Mouse (Mus musculus) right cerebral cortex, adult 18-20 months (tissue): ENCODE data around the gene 2010111I01Rik.

Source experiments
- DNase-seq: peaks from one replicate; pipeline ENCODE4 v3.0.0; 2022; ENCODE audit warnings: mixed read lengths

2010111I01Rik gene

DNA sequence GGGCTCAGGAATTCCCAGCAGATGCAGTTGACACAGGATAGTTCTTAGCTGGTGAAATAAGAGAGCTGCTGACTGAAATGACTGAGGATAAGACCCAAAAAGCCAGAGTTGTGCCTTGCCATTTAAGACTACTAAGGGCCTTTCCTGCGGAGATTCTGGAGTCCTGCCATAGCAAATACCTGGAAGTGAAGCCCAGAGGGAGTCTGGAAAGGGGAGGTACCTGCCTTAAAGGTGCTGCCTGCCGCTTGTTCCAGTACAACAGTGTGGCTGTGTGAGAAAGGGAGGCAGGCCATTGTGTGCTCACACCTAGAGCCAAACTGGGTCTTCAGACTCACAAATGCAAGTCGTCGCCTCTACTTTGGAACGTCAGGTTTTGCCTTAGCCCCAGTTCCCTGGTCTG is 305.5 kb downstream of the 2010111I01Rik start:
- DNase-seq, result no peak

DNA sequence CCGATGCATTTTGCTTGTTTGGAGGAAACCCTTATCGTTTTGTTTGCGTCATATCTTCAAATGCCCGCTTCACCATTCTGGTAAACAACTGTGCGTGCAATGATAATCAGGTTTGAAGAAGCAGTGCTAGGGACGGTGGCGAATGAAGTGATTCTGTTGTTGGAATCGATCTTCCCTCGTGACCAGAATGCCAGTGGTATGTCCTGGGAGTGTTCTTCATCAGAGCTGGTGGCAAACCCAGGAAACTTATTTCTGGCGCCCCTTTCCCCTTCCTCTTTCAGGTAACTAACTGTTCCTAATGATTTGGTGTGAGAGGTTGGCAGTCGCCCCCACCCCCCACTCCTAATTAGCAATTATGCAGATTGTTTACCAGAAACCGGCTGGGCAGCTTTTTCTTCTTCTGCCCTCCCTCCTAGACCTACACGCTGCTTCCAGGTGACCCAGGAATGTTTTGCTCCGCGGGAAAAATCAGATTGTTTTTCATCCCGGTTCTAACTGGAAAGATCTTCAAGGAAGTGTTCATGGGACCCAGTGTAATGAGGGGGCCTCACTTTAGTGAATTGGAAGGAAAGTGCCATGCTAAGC is 307.4 kb downstream of the 2010111I01Rik start:
- DNase-seq, result no peak

DNA sequence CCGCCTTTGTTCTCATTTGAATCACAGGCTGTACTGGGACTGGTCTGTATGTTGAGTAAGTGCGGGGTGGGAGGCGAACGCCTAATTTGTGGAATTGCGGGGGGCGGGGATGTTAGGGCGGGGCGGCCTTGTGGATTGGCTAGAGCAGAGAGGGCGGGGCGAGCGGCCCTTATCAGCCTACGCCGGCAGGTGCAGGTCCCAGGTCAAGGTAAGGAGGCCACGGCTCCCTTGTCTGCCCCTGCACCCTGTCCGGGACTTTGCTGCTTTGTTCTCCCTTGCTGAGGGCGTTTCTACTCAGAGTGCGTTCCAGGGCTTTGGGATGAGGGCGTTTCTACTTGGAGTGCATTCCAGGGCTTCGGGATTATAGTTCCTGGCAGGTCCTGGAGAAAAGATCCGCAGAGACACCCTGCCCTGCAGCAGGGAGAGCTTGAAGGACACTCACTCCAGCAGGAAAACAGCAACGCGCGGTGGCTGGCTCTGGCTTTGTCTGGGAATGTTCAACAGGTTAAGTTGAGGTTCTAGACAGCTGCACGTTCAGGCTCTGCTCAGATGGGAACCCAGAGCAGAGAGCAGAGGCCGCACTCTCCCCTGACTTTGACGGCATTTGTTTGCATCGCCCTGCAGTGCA is 308.0 kb downstream of the 2010111I01Rik start:
- DNase-seq, result no peak

DNA sequence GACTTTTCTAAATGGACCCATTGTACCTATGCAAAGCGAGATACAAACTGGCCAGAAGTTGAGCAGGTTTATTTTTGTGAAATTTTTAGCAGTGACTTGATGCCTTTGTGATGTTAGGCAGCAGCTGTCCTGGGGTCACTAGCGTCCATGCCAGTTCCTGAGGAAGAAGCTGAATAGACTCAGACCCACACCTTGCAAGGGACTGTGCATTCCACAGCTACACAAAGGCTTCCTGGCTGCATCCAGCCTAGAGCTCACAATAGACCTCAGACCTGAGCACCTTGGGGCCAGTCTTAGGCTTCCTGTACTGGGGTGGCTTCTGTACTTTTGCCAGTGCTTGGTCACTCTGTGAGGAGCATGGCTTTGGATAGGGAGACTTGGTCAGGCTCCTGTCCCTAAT is 309.2 kb downstream of the 2010111I01Rik start:
- no peak for DNase-seq

DNA sequence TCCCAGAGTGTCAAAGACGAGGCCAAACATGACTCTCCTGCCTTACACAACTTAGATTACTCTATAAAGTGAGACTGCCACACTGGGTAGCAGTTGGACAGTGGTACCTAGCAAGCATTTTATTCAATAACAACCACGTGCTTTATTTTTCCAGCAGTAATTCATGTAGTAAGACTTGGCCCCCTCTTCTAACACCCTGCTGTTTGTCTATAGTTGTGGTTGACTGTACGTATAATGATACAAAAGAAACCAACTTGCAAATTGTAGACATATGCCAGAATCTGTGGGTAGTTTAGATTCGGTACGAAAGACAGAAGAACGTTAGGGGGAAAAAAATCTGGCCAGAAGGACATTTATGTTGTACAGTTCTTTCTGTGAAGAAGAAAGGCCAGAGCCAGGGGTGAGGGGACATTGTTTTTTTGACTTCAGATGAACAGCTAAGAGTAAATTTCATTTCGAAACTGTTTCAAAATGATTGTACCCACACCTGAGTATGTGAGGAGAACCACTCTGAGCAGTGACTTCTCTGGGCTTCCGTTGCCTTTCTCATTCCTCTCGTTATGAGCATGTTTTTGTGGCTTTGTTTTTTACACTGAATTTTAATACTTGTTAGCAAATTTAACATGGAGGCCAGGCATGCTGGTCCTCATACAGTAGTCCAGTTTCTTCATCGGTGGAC is 309.9 kb downstream of the 2010111I01Rik start:
- DNase-seq, result no peak

DNA sequence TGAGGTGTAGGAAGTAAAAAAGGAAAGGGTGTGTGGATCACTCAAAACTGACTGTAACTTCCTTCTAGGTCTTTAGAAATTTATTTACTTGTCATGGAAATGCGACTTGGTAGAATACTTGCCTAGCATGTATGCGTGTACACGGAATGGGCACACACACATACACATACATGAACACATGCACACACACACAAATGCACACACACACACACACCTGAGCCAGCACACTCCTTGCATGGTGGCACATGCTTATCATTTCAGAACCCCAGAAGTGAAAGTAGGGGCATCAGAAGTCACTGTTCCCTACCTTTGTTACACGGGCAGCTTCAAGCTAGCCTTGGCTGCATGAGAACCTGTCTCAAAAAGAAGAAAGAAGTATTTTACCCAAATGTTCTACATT is 311.7 kb downstream of the 2010111I01Rik start:
- DNase-seq, result no peak

DNA sequence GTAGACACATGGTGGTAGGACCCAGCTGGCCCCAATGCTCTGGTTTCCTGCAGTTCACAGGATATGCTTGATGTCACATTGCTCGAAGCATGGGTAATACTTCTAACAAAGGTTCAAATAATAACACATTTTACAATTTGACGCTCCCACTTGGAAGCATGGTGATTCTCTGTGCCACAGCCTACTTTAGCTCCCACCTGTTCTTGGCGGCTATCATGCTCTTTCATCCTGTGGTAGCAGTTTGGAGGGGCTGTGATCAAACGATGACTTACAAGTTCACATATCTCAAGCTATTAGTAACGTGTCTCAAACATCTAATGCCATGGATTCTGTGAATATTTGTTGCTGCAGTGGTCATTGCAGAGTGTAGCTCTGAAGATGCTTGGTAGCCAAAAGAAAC is 312.6 kb downstream of the 2010111I01Rik start:
- no peak for DNase-seq

DNA sequence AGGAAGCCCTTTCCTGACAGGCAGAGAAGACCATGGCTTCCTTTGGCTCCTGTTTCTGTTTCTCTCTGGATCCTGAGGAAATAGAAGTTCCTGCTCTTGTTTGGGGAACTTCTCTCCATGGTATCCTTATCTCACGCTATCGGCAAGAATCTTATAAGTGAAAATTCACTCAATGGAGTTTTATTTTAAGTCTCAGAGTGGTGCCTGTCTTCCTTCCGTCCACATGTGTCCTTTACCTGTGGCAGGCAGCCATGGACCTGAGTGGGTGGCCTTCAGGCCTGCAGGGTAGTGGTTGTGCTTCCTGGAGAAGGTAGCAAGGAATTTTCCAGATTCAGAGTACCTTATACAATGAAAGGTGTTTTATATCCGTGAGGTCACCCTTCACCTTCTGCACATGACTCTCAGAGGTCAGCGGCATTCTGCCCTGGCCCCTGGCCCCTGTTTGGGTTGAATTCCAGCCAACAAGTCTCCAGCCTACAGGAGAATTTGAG is 313.5 kb downstream of the 2010111I01Rik start:
- no peak for DNase-seq

DNA sequence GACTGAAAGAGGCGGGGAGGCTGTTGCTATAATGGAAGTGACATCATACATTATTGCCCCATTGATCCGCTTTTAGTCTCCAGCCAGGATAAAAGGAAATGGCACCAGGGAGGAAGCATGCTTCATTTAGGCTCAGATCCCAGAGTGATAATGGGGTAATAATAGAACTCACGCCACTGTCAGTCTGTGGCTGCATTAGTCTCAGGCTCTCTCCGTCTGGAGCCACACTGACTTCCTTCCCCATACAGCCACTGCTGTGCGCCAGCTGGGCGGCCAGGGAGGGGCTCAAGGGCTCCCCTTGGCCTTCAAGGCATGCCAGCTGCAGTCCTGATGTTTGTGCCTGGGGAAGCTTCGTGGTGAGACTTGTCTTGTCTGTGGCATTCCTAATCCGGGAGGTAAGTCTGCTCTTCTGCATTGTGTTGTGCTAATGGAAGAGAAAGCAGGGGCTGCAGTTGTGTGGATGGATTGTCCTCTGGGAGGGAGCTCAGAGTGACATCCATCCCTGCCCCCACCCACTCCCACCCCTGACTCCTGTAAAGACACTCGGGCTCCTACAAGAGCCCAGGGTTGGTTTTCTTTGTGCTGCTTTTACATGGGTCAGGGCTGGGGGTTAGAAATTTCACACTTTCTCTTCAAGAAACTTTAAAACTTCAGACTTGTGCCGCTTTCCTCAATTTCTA is 314.2 kb downstream of the 2010111I01Rik start:
- no peak for DNase-seq

DNA sequence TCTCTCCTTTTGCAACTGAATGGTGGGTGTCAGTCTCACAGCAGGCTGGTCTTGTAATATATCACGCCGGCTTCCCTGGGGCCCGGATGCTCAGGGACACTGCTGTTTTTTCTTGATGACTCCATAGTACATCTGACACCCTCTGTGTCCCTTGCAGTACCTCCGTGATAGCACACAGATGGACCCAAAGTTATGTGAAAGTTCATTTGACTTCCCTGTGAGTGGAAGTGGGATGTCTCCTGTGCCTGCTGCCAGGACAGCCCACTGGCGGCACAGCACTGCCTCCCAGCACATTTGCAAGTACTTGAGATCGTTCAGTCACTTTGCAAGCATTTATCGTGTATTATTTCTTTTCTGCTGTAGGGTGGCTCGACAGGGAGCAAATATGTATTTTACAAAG is 315.1 kb downstream of the 2010111I01Rik start:
- DNase-seq, result no peak

DNA sequence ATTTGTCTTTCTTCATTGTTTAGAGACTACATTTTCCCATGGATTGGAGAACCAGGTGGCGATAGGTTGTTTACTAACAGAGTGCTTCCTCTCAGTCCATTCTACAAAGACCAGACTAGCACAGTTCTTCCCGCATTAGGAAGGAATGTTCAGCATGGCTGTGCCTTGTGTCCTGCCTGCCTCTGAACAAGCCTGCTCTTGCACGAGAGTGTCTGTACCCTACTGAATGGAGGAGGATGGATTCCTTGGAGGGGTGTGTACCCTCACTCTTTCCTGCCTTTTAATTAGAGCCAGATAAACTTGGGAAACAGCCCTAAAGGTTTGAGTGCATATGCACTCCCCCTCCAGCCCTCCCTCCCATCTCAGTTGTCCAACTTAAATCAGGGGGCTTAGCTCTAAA is 315.7 kb downstream of the 2010111I01Rik start:
- DNase-seq, result no peak

DNA sequence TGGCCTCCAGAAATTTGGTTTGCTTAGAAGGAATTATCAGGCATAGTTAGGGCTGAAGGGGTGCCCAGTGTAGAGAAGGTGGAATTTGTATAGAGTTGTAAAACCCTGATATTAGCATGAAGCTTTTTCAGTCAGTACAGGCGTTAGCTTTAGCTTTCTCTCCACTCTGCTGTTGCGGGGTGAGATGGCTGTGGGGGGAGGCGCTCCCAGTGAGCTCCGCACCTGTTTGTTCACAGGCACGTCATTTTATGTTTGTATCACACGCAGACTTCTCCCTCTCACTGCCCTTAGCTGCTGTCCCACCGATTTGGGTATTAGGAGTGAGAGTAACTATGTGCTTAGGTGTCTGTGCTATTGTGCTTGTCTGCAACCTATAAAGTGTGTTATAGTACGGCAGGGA is 316.5 kb downstream of the 2010111I01Rik start:
- no peak for DNase-seq

DNA sequence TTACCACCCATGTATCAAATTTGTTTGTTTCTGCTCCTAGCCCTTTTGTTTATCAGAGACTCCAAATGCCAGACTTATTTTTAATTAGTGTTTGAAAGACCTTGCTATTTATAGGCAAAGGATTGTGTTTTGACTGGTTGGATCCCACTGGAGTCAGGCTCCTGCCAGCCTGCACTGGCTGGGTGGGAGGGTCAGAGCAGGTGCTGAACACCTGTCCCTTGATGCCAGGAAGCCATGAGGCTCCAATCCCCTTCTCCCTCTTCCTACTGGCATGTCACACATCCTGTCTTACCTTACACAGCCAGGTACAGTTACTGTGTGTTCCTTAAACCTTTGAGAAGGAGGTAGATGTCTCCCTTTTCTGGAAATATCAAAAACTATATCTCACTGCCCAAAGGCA is 318.5 kb downstream of the 2010111I01Rik start:
- no peak for DNase-seq

DNA sequence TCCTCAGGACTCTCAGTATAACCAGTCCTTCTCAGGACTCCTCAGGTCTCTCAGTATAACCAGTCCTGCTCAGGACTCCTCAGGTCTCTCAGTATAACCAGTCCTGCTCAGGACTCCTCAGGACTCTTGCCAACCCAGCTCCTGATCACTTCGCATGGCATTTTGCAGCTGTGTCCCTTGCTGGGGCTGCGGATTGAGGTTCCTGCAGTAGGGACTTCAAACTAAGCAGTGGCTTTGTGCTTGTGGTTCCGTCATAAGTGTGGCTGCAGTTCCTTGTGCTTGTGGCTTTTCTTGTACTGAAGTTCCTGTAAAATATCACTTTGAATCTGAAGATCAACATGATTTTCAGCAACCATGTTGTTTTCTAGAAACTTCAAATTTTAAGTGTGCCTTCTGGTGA is 320.1 kb downstream of the 2010111I01Rik start:
- DNase-seq, result no peak

DNA sequence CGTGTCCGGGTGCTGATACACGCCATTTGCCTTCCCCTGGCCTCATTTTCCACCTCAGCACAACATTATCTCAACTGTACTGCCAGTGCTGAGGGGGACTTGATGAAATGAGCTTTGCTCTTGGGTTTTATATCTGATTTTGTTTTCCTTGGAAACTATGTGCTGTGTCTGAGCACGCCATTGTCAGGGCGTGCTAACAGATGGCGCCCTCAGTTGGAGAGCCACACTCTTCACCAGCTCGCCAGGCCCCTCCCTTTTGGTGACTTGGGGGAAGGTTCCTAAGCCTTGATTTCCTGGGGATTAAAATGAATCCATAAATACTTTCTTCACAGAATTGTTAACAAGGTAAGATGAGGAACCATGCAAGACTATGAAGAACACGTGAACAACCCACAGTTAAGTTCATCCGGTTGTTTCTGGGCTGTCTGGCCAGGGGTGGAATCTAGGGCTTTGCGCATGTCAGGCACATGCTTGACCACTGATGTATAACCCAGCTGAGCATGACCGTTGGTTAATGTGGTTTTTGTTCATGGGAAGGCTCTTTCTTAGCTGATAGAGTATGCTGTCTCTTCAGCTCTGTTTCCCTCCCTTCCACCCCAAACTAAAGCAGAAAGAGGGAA is 321.9 kb downstream of the 2010111I01Rik start:
- DNase-seq, result no peak

DNA sequence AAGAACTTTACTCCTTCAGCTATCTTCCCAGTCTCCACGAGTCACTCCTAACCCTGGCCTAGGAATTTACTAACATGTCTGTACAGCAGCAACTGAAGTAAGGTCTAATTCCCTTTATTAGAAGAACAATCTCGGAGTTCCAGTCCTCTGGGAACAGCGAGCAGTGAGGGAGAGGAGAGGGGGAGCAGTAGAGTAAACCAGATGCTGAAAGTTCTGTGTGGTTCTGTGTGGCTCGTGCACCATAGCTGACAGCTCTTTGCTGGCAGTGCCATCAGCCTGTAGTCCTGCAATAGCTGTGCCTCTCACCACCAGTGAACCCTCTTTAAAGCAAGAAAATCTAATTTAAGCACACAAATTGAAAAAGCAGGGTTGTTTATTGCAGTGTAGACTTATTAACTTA is 324.5 kb downstream of the 2010111I01Rik start:
- no peak for DNase-seq

DNA sequence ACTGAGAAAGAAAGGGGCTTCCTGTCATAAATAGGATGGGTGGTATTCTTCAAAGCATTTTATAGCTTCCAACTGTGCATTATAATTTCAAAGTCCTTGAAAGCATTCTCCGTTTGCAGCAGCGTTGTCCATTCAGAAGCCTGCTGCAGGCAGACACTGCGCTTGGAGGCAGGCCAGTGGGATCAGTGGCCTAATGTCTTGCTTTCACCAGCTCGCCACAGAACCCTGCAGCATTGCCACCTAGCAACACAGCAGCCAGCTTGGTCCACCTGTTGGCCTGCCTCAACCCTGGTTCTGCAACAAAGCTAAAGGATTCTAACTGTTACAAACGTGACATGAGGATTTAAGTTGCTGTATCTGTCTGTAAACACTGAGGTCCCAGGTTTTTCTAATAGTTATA is 325.0 kb downstream of the 2010111I01Rik start:
- no peak for DNase-seq

DNA sequence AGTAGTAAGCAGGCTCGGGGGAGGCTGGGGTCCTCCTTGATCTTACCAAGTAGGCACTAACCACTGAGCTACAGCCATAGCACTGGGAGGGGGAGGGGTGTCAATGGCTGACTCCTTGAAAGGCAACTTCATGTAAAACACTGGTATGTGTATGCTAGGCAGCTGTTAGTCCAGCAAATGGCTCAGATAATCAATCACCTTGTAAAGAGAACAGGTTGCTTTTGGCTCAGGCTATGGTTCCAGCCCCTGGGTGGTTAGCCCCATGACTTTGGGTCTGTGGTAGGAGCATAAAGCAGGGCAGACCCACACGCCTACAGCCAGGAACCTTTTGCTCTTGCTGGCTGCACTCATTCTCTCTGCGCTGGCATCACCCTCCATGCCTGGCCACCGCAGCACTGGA is 325.4 kb downstream of the 2010111I01Rik start:
- DNase-seq, result no peak

DNA sequence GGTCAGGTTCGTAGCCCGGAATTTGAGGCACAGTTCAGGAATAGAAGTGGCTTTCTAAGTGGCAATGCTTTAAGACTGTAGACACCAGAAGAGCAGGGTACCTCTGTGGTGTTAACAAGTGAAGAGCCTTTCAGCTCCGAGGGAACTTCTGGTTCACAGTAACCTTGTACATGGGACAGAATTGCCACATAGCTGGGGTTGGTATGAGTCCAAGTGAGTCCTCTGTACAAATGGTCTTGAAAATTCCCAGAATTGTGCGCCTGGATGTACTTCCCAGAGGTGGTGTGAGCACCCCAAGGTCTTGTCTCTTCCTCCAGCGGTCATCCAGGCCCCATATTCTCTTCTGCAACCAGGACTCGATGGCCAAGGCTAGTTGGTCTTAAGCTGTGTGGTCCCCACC is 326.3 kb downstream of the 2010111I01Rik start:
- DNase-seq, result no peak

DNA sequence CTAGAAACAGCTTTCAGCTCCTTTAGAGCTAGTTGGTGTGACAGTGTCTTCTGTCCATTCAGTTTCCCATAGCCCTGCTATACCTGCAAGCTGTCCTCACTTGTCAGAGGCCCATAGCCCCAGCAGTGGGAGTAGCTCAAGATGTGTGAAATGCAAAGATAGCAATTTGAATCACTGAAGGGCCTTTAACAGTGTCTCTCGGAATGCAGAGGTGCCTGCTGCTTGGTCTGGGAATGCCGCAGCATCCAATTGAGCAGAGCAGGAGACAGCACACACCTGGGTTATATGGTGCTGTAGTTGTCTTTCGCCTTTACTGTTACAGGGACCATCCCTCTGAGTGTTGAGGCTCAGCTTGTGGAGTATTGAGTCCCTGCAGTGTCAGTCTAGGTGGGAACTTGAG is 329.0 kb downstream of the 2010111I01Rik start:
- DNase-seq, result no peak

DNA sequence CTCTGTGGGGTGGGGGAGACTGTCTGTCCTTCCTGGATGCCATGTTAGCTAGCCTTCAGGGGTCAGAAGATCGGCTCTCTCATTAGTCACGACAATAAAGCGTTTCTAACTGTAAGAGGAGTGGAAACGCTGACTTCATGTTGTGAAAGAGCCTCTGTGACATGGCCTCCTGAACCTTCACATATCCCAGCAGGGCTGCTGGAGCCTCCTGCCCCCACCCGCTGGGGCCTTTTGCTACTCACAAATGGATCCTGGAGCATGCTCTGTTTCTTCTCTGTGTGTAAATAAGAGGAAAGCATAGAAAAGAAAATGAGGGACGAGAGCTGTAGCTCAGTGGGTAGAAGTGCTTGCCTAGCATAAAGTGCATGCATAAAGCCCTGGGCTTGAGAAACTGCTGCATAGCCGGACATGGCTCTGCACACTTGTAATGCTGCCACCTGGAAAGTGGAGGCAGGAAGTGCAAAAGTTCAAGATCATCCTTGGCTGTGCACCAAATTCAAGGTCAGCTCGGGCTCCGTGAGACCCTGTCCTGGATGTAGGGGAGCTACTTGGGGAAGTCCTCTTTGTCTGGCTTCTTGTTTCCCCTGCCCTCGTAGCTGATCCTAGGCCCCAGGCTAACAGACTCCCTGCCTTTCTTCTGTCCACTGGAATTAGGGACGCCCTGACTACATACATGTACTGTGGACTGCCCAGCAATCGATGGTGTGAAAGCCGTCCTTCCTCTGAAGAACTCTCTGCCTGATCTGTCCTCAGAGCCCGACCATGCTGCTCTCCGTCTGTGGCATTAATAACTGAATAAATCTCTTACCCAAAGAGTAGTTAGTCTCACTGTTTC is 329.9 kb downstream of the 2010111I01Rik start:
- no peak for DNase-seq

DNA sequence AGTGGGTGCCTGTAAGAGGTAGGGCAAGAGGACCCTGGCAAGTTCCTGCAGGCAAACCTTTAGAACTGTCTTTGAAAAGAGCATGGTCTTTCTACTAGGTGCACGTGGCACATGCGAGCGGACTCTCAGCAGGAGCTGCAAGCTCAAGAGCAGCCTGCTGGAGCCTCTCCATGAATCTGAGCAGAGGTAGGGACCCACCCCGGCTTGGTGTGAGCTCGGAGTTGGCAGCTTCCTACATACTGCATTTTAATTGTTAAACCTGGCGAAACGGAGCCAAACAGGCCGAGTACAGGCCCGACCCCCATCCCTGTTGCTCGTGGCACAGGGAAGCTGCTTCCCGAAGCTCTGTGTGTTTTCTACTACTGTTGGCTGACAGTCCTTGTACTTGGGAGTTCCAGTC is 331.6 kb downstream of the 2010111I01Rik start:
- no peak for DNase-seq
